Mouse (Mus musculus) testis, adult 2 months (tissue): ENCODE measurements at regions not wholly inside any gene's neighbourhood (a gene's known extent, or its start where the extent isn't known, plus 50 kb on each side); places are given as distances from the start of the nearest gene placed in this dataset.

ENCODE experiments used
- H3K27ac ChIP-seq: fragments of 200-500 bp; 2 replicates; pipeline ENCODE4 v1.5.1; 2012; ENCODE audit warnings: low read depth, low read length; ENCODE audit not compliant: control insufficient read depth, insufficient read depth
- H3K27me3 ChIP-seq: fragments of 200-500 bp; 2 replicates; pipeline ENCODE4 v1.6.1; 2012; ENCODE audit warnings: mild to moderate bottlenecking, low read length, moderate library complexity; ENCODE audit not compliant: control insufficient read depth, insufficient read depth
- H3K36me3 ChIP-seq: fragments of 200-500 bp; 2 replicates; pipeline ENCODE4 v1.6.1; 2012; ENCODE audit warnings: mild to moderate bottlenecking, low read length; ENCODE audit not compliant: control insufficient read depth, insufficient read depth
- H3K4me1 ChIP-seq: fragments of 200-500 bp; 2 replicates; pipeline ENCODE4 v1.6.1; 2012; ENCODE audit warnings: low read length; ENCODE audit not compliant: control insufficient read depth, insufficient read depth
- H3K4me3 ChIP-seq: fragments of 200-500 bp; 2 replicates; pipeline ENCODE4 v1.5.1; 2012; ENCODE audit warnings: low read depth, mild to moderate bottlenecking, low read length, moderate library complexity, mixed read lengths; ENCODE audit not compliant: control insufficient read depth
- CTCF ChIP-seq: fragments of 200-500 bp; IDR thresholded peaks from 2 replicates; pipeline ENCODE4 v1.5.1; 2012; ENCODE audit warnings: low read depth, mild to moderate bottlenecking, inconsistent platforms, low read length, moderate library complexity; ENCODE audit not compliant: control insufficient read depth, insufficient read depth, insufficient replicate concordance
- POLR2A ChIP-seq: fragments of 200-500 bp; IDR thresholded peaks from 2 replicates; pipeline ENCODE4 v1.6.1; 2012; ENCODE audit warnings: low read depth, mild to moderate bottlenecking, inconsistent platforms, low read length, moderate library complexity; ENCODE audit not compliant: control insufficient read depth

GRCm38 (mm10) chr4:12272378-12272777 is 100.6 kb upstream of the Fam92a start:
- no peaks in the 10 kb centered on the region for H3K36me3 ChIP-seq
- no peaks in the 10 kb centered on the region for H3K4me1 ChIP-seq
- no peaks in the 10 kb centered on the region for H3K27me3 ChIP-seq
- no peak overlapping the region for H3K4me3 ChIP-seq
- TF ChIP-seq POLR2A (no peak), CTCF (no peak)
- H3K27ac ChIP-seq = no peak overlapping the region

- Histone ChIP-seq H3K36me3 (no peaks in the 10 kb centered on the region), H3K27me3 (no peaks in the 10 kb centered on the region), H3K27ac (no peak overlapping the region), H3K4me1 (no peaks in the 10 kb centered on the region), H3K4me3 (no peak overlapping the region)
- TF ChIP-seq POLR2A (no peak), CTCF (no peak)
These were observed 91.9 kb upstream of the Fam92a start for GRCm38 (mm10) chr4:12263746-12264145.

GRCm38 (mm10) chr4:12263197-12263596 is 91.4 kb upstream of the Fam92a start:
- Histone ChIP-seq H3K4me1 (no peaks in the 10 kb centered on the region), H3K36me3 (no peaks in the 10 kb centered on the region), H3K4me3 (no peak overlapping the region), H3K27me3 (no peaks in the 10 kb centered on the region), H3K27ac (no peak overlapping the region)
- TF ChIP-seq POLR2A (no peak), CTCF (no peak)

- H3K36me3 ChIP-seq = no peaks in the 10 kb centered on the region
- no peak overlapping the region for H3K27ac ChIP-seq
- TF ChIP-seq CTCF (no peak), POLR2A (no peak)
- no peak overlapping the region for H3K4me3 ChIP-seq
- no peaks in the 10 kb centered on the region for H3K27me3 ChIP-seq
- H3K4me1 ChIP-seq = no peaks in the 10 kb centered on the region
These were observed 76.2 kb upstream of the Fam92a start for GRCm38 (mm10) chr4:12247994-12248393.

- no peaks in the 10 kb centered on the region for H3K27me3 ChIP-seq
- no peak for TF ChIP-seq POLR2A
- TF ChIP-seq CTCF = no peak
- H3K27ac ChIP-seq = no peak overlapping the region
These were observed 74.8 kb upstream of the Fam92a start for GRCm38 (mm10) chr4:12246595-12246994.

GRCm38 (mm10) chr4:12240941-12241571 is 69.2 kb upstream of the Fam92a start:
- no peaks in the 10 kb centered on the region for H3K27me3 ChIP-seq
- H3K4me1 ChIP-seq = peaks cover 3% of the 10 kb centered on the region
- peak; percentile 91 for TF ChIP-seq CTCF
- no peak for TF ChIP-seq POLR2A
- H3K4me3 ChIP-seq = no peak overlapping the region; the same call in 1 of the 2 replicates
- no peak overlapping the region for H3K27ac ChIP-seq
- no peaks in the 10 kb centered on the region for H3K36me3 ChIP-seq

More at GRCm38 (mm10) chr4:12246595-12246994, 74.8 kb upstream of the Fam92a start:
- no peaks in the 10 kb centered on the region for H3K4me1 ChIP-seq
- H3K4me3 ChIP-seq = no peak overlapping the region
- H3K36me3 ChIP-seq = no peaks in the 10 kb centered on the region

GRCm38 (mm10) chr4:12230731-12231130 is 58.9 kb upstream of the Fam92a start:
- H3K36me3 ChIP-seq = no peaks in the 10 kb centered on the region
- H3K4me1 ChIP-seq = no peaks in the 10 kb centered on the region; the same call in 1 of the 2 replicates
- TF ChIP-seq CTCF (no peak), POLR2A (no peak)
- no peak overlapping the region for H3K27ac ChIP-seq
- no peaks in the 10 kb centered on the region for H3K27me3 ChIP-seq
- H3K4me3 ChIP-seq = no peak overlapping the region
